Comparison of ENCODE assay signal across 21 mouse cellular contexts in the genomic region with DNA sequence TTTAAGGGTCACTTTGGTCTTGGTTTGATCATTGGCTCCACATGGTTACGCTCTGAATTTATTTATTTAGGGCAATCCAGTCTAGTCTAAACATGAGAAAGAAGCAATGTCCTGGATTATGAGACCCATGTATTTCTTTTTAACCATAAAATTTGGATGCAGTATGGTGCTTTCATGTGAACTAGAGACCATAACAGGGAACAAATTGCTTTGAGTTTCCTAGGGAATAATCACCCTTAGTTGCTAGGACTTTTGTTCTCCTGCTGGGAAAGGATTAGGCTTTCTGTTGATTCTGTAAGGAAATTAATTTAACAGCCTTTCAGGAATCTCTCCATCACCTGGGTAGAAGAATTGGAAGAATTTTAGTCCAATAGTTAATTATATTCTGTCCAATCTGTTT.
"Had no signal": no experiment of that assay in that cellular context is flagged by ENCODE, and none has a peak within 500 bp of the region (broad histone marks: within the 10 kb centered on the region; RNA-seq: fewer than 3 reads in every experiment).

No protein-coding gene starts in this region.

- ATAC-seq: liver, postnatal 0 days; lung, postnatal 0 days had no signal

- H3K9ac ChIP-seq: limb, embryonic 12.5 days; limb, embryonic 15.5 days; liver, embryonic 14.5 days; liver, postnatal 0 days; lung, embryonic 14.5 days; neural tube, embryonic 12.5 days; neural tube, embryonic 15.5 days had no signal

- H3K4me1 ChIP-seq: limb, embryonic 12.5 days; limb, embryonic 15.5 days; neural tube, embryonic 12.5 days; neural tube, embryonic 15.5 days had no signal

- H3K27ac ChIP-seq: limb, embryonic 12.5 days; limb, embryonic 15.5 days; liver, embryonic 14.5 days; macrophage; neural tube, embryonic 12.5 days; neural tube, embryonic 15.5 days; stomach, postnatal 0 days had no signal

- H3K36me3 ChIP-seq: limb, embryonic 12.5 days; limb, embryonic 15.5 days; neural tube, embryonic 12.5 days; neural tube, embryonic 15.5 days had no signal

- H3K9me3 ChIP-seq: limb, embryonic 12.5 days; limb, embryonic 15.5 days; neural tube, embryonic 12.5 days; neural tube, embryonic 15.5 days had no signal

- H3K4me2 ChIP-seq: limb, embryonic 12.5 days; limb, embryonic 15.5 days; liver, embryonic 11.5 days; lung, embryonic 14.5 days; neural tube, embryonic 12.5 days; neural tube, embryonic 15.5 days had no signal

- H3K27me3 ChIP-seq: limb, embryonic 12.5 days; limb, embryonic 15.5 days; neural tube, embryonic 12.5 days; neural tube, embryonic 15.5 days had no signal

- DNase-seq: kidney, adult 9 months; kidney, postnatal 14 days; kidney, postnatal 4 days; left cerebral cortex, postnatal 4 days; liver, postnatal 0 days; lung, embryonic 14.5 days; right cerebral cortex, adult 18-20 months; right cerebral cortex, postnatal 14 days; right cerebral cortex, postnatal 4 days; thymus, adult 2 months; thymus, postnatal 14 days; thymus, postnatal 4 days had no signal

- H3K4me3 ChIP-seq: limb, embryonic 12.5 days; limb, embryonic 15.5 days; neural tube, embryonic 12.5 days; neural tube, embryonic 15.5 days had no signal
